Mouse (Mus musculus) liver, adult 2 months (tissue): Measurements from ENCODE around the gene Acadvl. TPM values are rescaled to one million over a fixed set of nuclear protein-coding genes. Genes with fewer than 3 reads are reported as not detected.

Source experiments
- DNase-seq: peaks from one replicate; pipeline ENCODE4 v3.0.0-alpha.2; 2011; ENCODE audit warnings: low read depth, low spot score; ENCODE audit errors: extremely low read depth
- H3K27ac ChIP-seq: fragments of 200-500 bp; replicated peaks from 2 replicates; pipeline ENCODE4 v1.5.1; 2012; ENCODE audit warnings: low read depth, mild to moderate bottlenecking, control low read depth, inconsistent platforms, low read length; ENCODE audit not compliant: insufficient read depth
- H3K27me3 ChIP-seq: fragments of 200-500 bp; 2 replicates; pipeline ENCODE4 v1.6.1; 2012; ENCODE audit warnings: mild to moderate bottlenecking, moderate library complexity, low read length, inconsistent platforms; ENCODE audit not compliant: control insufficient read depth, insufficient read depth
- H3K36me3 ChIP-seq: fragments of 200-500 bp; 2 replicates; pipeline ENCODE4 v1.6.1; 2012; ENCODE audit warnings: low read length, inconsistent platforms; ENCODE audit not compliant: control insufficient read depth, insufficient read depth
- H3K4me1 ChIP-seq: fragments of 200-500 bp; 2 replicates; pipeline ENCODE4 v1.6.1; 2011; ENCODE audit warnings: low read length; ENCODE audit not compliant: control insufficient read depth, insufficient read depth
- H3K4me3 ChIP-seq: fragments of 200-500 bp; 2 replicates; pipeline ENCODE4 v1.5.1; 2011; ENCODE audit warnings: low read depth, mild to moderate bottlenecking, control low read depth, low read length, moderate library complexity; ENCODE audit not compliant: insufficient read depth
- H3K79me2 ChIP-seq: fragments of 200-500 bp; 2 replicates; pipeline ENCODE4 v1.6.1; 2012; ENCODE audit warnings: inconsistent platforms, mild to moderate bottlenecking, low read length, moderate library complexity; ENCODE audit not compliant: control insufficient read depth, insufficient read depth
- H3K9ac ChIP-seq: fragments of 200-500 bp; 2 replicates; pipeline ENCODE4 v1.6.1; 2012; ENCODE audit warnings: low read depth, mild to moderate bottlenecking, control low read depth, inconsistent platforms, low read length
- CTCF ChIP-seq: fragments of 200-500 bp; IDR thresholded peaks from 2 replicates; pipeline ENCODE4 v1.5.1; 2011; ENCODE audit warnings: low read depth, low read length, control low read depth
- POLR2A ChIP-seq: fragments of 200-500 bp; IDR thresholded peaks from 2 replicates; pipeline ENCODE4 v1.6.1; 2011; ENCODE audit warnings: low read length, control low read depth; ENCODE audit not compliant: insufficient read depth; ENCODE audit errors: extremely low read depth
- WGBS: fragments of 180-500 bp; shearing (Covaris S2); methylation state at CpG from one replicate; pipeline ENCODE4 v1.1.7; 2018; 5-methylcytosine and 5-hydroxymethylcytosine counted together
- polyA plus RNA-seq: library from polyadenylated mRNA; depleted of rRNA; stranded (reverse); fragments of >200 nt; gene quantifications from 2 replicates; pipeline ENCODE4 v1.2.3, GENCODE M21; 2012; rRNA removed
- total RNA-seq: library from RNA; depleted of rRNA; stranded (reverse); fragments of >200 nt; gene quantifications from 2 replicates; pipeline ENCODE4 v1.2.3, GENCODE M21; 2014; rRNA removed

Gene Acadvl
- total and polyA plus RNA-seq, 2 experiments: 302 to 344 TPM

- Histone ChIP-seq H3K9ac (no peak overlapping the region), H3K4me3 (peak overlapping the region; percentile 29; the same call in 1 of the 2 replicates), H3K36me3 (0 out of 2 replicates have a peak, but pooled peaks cover 2% of the 10 kb centered on the region), H3K27me3 (peaks cover 12% of the 10 kb centered on the region), H3K27ac (no peak overlapping the region), H3K79me2 (no peaks in the 10 kb centered on the region), H3K4me1 (0 out of 2 replicates have a peak, but pooled peaks cover 3% of the 10 kb centered on the region)
- WGBS: 7% methylated on average over 49 of the region's 49 CpGs
- no peak for DNase-seq
- no peak for TF ChIP-seq POLR2A
- TF ChIP-seq CTCF: no peak
Observed at GRCm38 (mm10) chr11:69965271-69966005, 49.8 kb downstream of the Acadvl start.

GRCm38 (mm10) chr11:69964650-69965270, 50.5 kb downstream of the Acadvl start, which contains the start of gene Cldn7:
Gene Cldn7 (plus strand): TSS chr11:69964779.
- WGBS: 33% methylated on average over 24 of the region's 24 CpGs
- peaks cover 12% of the 10 kb centered on the region for H3K27me3 ChIP-seq
- no peak for DNase-seq
- H3K9ac ChIP-seq: no peak within 1 kb of the TSS
- H3K27ac ChIP-seq: no peak within 1 kb of the TSS
- 0 out of 2 replicates have a peak, but pooled peaks cover 2% of the 10 kb centered on the region for H3K36me3 ChIP-seq
- H3K4me3 ChIP-seq: peak within 1 kb of the TSS; percentile 12; the same call in 1 of the 2 replicates
- no peaks in the 10 kb centered on the region for H3K79me2 ChIP-seq
- 0 out of 2 replicates have a peak, but pooled peaks cover 3% of the 10 kb centered on the region for H3K4me1 ChIP-seq
- TF ChIP-seq POLR2A (no peak), CTCF (no peak)

- Histone ChIP-seq H3K27me3 (peaks cover 12% of the 10 kb centered on the region), H3K36me3 (no peaks in the 10 kb centered on the region), H3K79me2 (no peaks in the 10 kb centered on the region), H3K9ac (no peak overlapping the region), H3K4me1 (0 out of 2 replicates have a peak, but pooled peaks cover 2% of the 10 kb centered on the region), H3K27ac (no peak overlapping the region), H3K4me3 (no peak overlapping the region)
- WGBS: 55% methylated on average over 5 of the region's 5 CpGs
- TF ChIP-seq CTCF: no peak
- TF ChIP-seq POLR2A: no peak
- DNase-seq: no peak
Observed at GRCm38 (mm10) chr11:69961841-69962240, 53.4 kb downstream of the Acadvl start.

GRCm38 (mm10) chr11:69960616-69961015, 54.6 kb downstream of the Acadvl start:
- Histone ChIP-seq H3K36me3 (no peaks in the 10 kb centered on the region), H3K27me3 (peaks cover 4% of the 10 kb centered on the region; the same call in 1 of the 2 replicates)

More at GRCm38 (mm10) chr11:69960616-69961015, 54.6 kb downstream of the Acadvl start:
- DNase-seq: no peak
- Histone ChIP-seq H3K4me3 (no peak overlapping the region), H3K79me2 (no peaks in the 10 kb centered on the region), H3K27ac (no peak overlapping the region), H3K9ac (no peak overlapping the region), H3K4me1 (no peaks in the 10 kb centered on the region)
- 46% methylated on average over 5 of the region's 5 CpGs for WGBS
- TF ChIP-seq CTCF (peak; percentile 41; the same call in 1 of the 2 replicates), POLR2A (no peak)

Other genes starting within 250 kb of the Acadvl start
Only the 30 nearest of the 38 such genes appear.
- 2.3 and 2.4 TPM in 2 replicates for gene Tmem102, start 209.8 kb downstream of the Acadvl start, total RNA-seq
- gene Tmem102, start 209.8 kb downstream of the Acadvl start, polyA plus RNA-seq: 13.5 and 15.7 TPM in 2 replicates
- not detected in 2 replicates for gene Gm39566, start 200.1 kb downstream of the Acadvl start, total RNA-seq
- not detected in 2 replicates for gene Gm39566, start 200.1 kb downstream of the Acadvl start, polyA plus RNA-seq
- gene Spem2, start 196.9 kb downstream of the Acadvl start, total RNA-seq: not detected in 2 replicates
- not detected in 2 replicates for gene Spem2, start 196.9 kb downstream of the Acadvl start, polyA plus RNA-seq
- gene Spem1, start 193.2 kb downstream of the Acadvl start, total RNA-seq: not detected in 2 replicates
- 0.09 TPM in 1 of 2 replicates, not detected in the other for gene Spem1, start 193.2 kb downstream of the Acadvl start, polyA plus RNA-seq
- 0.18 and 0.34 TPM in 2 replicates for gene Nlgn2, start 177.6 kb downstream of the Acadvl start, total RNA-seq
- 0.93 and 1.9 TPM in 2 replicates for gene Nlgn2, start 177.6 kb downstream of the Acadvl start, polyA plus RNA-seq
- gene Tmem256, start 176.9 kb downstream of the Acadvl start, total RNA-seq: 326 and 353 TPM in 2 replicates
- 284 and 370 TPM in 2 replicates for gene Tmem256, start 176.9 kb downstream of the Acadvl start, polyA plus RNA-seq
- gene Plscr3, start 169.0 kb downstream of the Acadvl start, total RNA-seq: 1.5 and 2.6 TPM in 2 replicates
- gene Plscr3, start 169.0 kb downstream of the Acadvl start, polyA plus RNA-seq: 18.5 and 19.3 TPM in 2 replicates
- 0.07 and 0.18 TPM in 2 replicates for gene Tnk1, start 156.7 kb downstream of the Acadvl start, total RNA-seq
- gene Tnk1, start 156.7 kb downstream of the Acadvl start, polyA plus RNA-seq: 0.17 TPM in 2 replicates
- not detected in 2 replicates for gene Tmem95, start 137.4 kb downstream of the Acadvl start, total RNA-seq
- not detected in 2 replicates for gene Tmem95, start 137.4 kb downstream of the Acadvl start, polyA plus RNA-seq
- gene Kctd11, start 134.0 kb downstream of the Acadvl start, total RNA-seq: 0.65 and 1.0 TPM in 2 replicates
- gene Kctd11, start 134.0 kb downstream of the Acadvl start, polyA plus RNA-seq: 0.68 and 1.6 TPM in 2 replicates
- gene Acap1, start 119.9 kb downstream of the Acadvl start, total RNA-seq: 1.2 and 1.9 TPM in 2 replicates
- gene Acap1, start 119.9 kb downstream of the Acadvl start, polyA plus RNA-seq: 2.3 and 3.3 TPM in 2 replicates
- gene 2810408A11Rik, start 114.4 kb downstream of the Acadvl start, total RNA-seq: 0.13 and 0.18 TPM in 2 replicates
- 0.06 and 0.11 TPM in 2 replicates for gene 2810408A11Rik, start 114.4 kb downstream of the Acadvl start, polyA plus RNA-seq
- 10.1 and 14.0 TPM in 2 replicates for gene Neurl4, start 114.3 kb downstream of the Acadvl start, total RNA-seq
- gene Neurl4, start 114.3 kb downstream of the Acadvl start, polyA plus RNA-seq: 12.6 and 20.7 TPM in 2 replicates
- 7.0 and 8.5 TPM in 2 replicates for gene Gps2, start 101.5 kb downstream of the Acadvl start, total RNA-seq
- gene Gps2, start 101.5 kb downstream of the Acadvl start, polyA plus RNA-seq: 32.3 and 41.0 TPM in 2 replicates
- 321 and 404 TPM in 2 replicates for gene Eif5a, start 93.5 kb downstream of the Acadvl start, total RNA-seq
- gene Eif5a, start 93.5 kb downstream of the Acadvl start, polyA plus RNA-seq: 374 and 408 TPM in 2 replicates
- gene Ybx2, start 79.6 kb downstream of the Acadvl start, total RNA-seq: not detected in 2 replicates
- gene Ybx2, start 79.6 kb downstream of the Acadvl start, polyA plus RNA-seq: 0.20 TPM in 1 of 2 replicates, not detected in the other
- gene Slc2a4, start 67.2 kb downstream of the Acadvl start, total RNA-seq: 0.60 and 0.83 TPM in 2 replicates
- 0.39 and 0.58 TPM in 2 replicates for gene Slc2a4, start 67.2 kb downstream of the Acadvl start, polyA plus RNA-seq
- 0.20 and 0.37 TPM in 2 replicates for gene Cldn7, start 50.6 kb downstream of the Acadvl start, total RNA-seq
- 0.26 and 0.46 TPM in 2 replicates for gene Cldn7, start 50.6 kb downstream of the Acadvl start, polyA plus RNA-seq
- 6.6 and 13.4 TPM in 2 replicates for gene Ctdnep1, start 34.3 kb downstream of the Acadvl start, total RNA-seq
- gene Ctdnep1, start 34.3 kb downstream of the Acadvl start, polyA plus RNA-seq: 39.1 and 45.3 TPM in 2 replicates
- gene Elp5, start 32.9 kb downstream of the Acadvl start, total RNA-seq: 19.5 and 21.3 TPM in 2 replicates
- gene Elp5, start 32.9 kb downstream of the Acadvl start, polyA plus RNA-seq: 30.8 and 33.7 TPM in 2 replicates
- gene Gabarap, start 24.3 kb downstream of the Acadvl start, total RNA-seq: 175 and 176 TPM in 2 replicates
- gene Gabarap, start 24.3 kb downstream of the Acadvl start, polyA plus RNA-seq: 430 and 476 TPM in 2 replicates
- 8.0 and 8.5 TPM in 2 replicates for gene Phf23, start 19.6 kb downstream of the Acadvl start, total RNA-seq
- 8.8 and 12.1 TPM in 2 replicates for gene Phf23, start 19.6 kb downstream of the Acadvl start, polyA plus RNA-seq
- 2.8 TPM in 2 replicates for gene Dvl2, start 14.8 kb downstream of the Acadvl start, total RNA-seq
- gene Dvl2, start 14.8 kb downstream of the Acadvl start, polyA plus RNA-seq: 3.7 and 4.5 TPM in 2 replicates
- gene Dlg4, start 1.5 kb upstream of the Acadvl start, total RNA-seq: 0.37 and 1.0 TPM in 2 replicates
- 1.1 and 1.3 TPM in 2 replicates for gene Dlg4, start 1.5 kb upstream of the Acadvl start, polyA plus RNA-seq
- 531 and 680 TPM in 2 replicates for gene Asgr1, start 38.7 kb upstream of the Acadvl start, total RNA-seq
- 730 and 786 TPM in 2 replicates for gene Asgr1, start 38.7 kb upstream of the Acadvl start, polyA plus RNA-seq
- 166 and 194 TPM in 2 replicates for gene Asgr2, start 77.2 kb upstream of the Acadvl start, total RNA-seq
- gene Asgr2, start 77.2 kb upstream of the Acadvl start, polyA plus RNA-seq: 212 and 216 TPM in 2 replicates
- gene Mgl2, start 114.9 kb upstream of the Acadvl start, total RNA-seq: 0.27 TPM in 1 of 2 replicates, not detected in the other
- gene Mgl2, start 114.9 kb upstream of the Acadvl start, polyA plus RNA-seq: 0.06 and 0.09 TPM in 2 replicates
- 0.55 and 0.67 TPM in 2 replicates for gene Clec10a, start 140.8 kb upstream of the Acadvl start, total RNA-seq
- gene Clec10a, start 140.8 kb upstream of the Acadvl start, polyA plus RNA-seq: 0.27 and 0.95 TPM in 2 replicates
- gene Slc16a11, start 197.3 kb upstream of the Acadvl start, total RNA-seq: 6.6 and 12.5 TPM in 2 replicates
- gene Slc16a11, start 197.3 kb upstream of the Acadvl start, polyA plus RNA-seq: 37.1 and 84.4 TPM in 2 replicates
- 0.47 and 1.3 TPM in 2 replicates for gene Slc16a13, start 205.7 kb upstream of the Acadvl start, total RNA-seq
- 1.7 and 3.3 TPM in 2 replicates for gene Slc16a13, start 205.7 kb upstream of the Acadvl start, polyA plus RNA-seq